Mouse (Mus musculus): ENCODE results near the gene Tnfsf4.

GRCm38 (mm10) chr1:161392906-161393305 is 2.3 kb upstream of the Tnfsf4 start:
- TF ChIP-seq POLR2A (IDR thresholded peaks at IDR 0.05; ENCODE audit: control insufficient read depth, low read depth, low read length) (no peak), CTCF (IDR thresholded peaks at IDR 0.05; ENCODE audit: control insufficient read depth, insufficient read depth, insufficient replicate concordance, low read depth, low read length) (no peak)
